17 mouse cellular contexts compared by ENCODE assay signal in the genomic region with DNA sequence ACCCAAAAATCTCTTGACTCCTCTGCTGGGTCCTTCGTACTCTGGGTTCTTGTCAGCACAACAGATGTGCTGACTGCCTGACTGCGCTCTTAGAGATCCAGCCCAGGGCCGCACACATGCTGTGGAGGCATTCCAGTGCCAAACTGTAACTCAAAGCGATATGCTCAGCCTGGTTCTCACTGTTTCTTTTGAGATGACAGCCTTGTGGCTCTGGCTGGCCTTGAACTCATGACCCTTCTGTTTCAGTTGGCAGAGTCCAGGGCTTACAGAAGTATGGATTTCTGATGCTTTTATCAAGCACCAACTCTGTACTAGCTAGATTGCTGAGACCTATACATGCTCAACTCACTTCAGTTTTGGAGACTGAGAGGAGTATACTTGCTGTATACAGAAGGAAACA. TPM values are rescaled to one million over a fixed set of nuclear protein-coding genes. Genes with fewer than 3 reads are reported as not detected.
DNase-seq lines count a peak whose midpoint lies in the region.
"Had no signal": no experiment of that assay in that cellular context is flagged by ENCODE, and none has a peak within 500 bp of the region (broad histone marks: within the 10 kb centered on the region; RNA-seq: fewer than 3 reads in every experiment).

No protein-coding gene starts in this region.

- DNase-seq in adrenal gland, adult (ENCODE audit: inconsistent age in 2 of 2, low spot score in 1 of 2), result peak; percentile 56 to 65
- DNase-seq in adrenal gland, adult 8-10 months, result no peak
- DNase-seq in adrenal gland, postnatal 14 days, result peak; percentile 62
- DNase-seq in adrenal gland, postnatal 10 days, result no peak
- peak; percentile 30 for DNase-seq in ovary, adult 18-20 months (ENCODE audit: low spot score)
- no peak for DNase-seq in ovary, postnatal 36 days (ENCODE audit: low spot score)
- DNase-seq: B cell, adult 2 months; cerebellum, adult 11 months; cerebellum, adult 18-20 months; cerebellum, adult 8-10 months; cerebellum, adult 9-11 months; cerebellum, postnatal 14 days; cerebellum, postnatal 36 days; embryo, embryonic 11 days had no signal

RNA-seq across cellular contexts. Expression of a gene that starts 4.4 kb away (rescaled TPM):
- total RNA-seq in adrenal gland, adult 8-10 months (2022), result not detected
- not detected in 2 replicates for total RNA-seq in adrenal gland, postnatal 14 days (2021)
- not detected for total RNA-seq in adrenal gland, postnatal 10 days (2021)
- total RNA-seq: common myeloid progenitor, adult 5-6 weeks had no signal

RNA-seq across cellular contexts. Expression of a gene that starts 13.8 kb away (rescaled TPM):
- not detected for total RNA-seq in adrenal gland, adult 8-10 months (2022)
- total RNA-seq in adrenal gland, postnatal 14 days (2021), result not detected in 2 replicates
- 1 to 10 TPM in 1 of 2 experiments, not detected in 1; 1.4 TPM for total RNA-seq in adrenal gland, postnatal 10 days (2021)
- total RNA-seq: CH12.LX; common myeloid progenitor, adult 5-6 weeks; G1E had no signal

RNA-seq across cellular contexts. Expression of a gene that starts 20.1 kb away (rescaled TPM):
- total RNA-seq in adrenal gland, adult 8-10 months (2022), result 10 to 100 TPM; 24.3 to 50.0 (median 36.7) TPM
- total RNA-seq in adrenal gland, postnatal 14 days (2021), result 32.0 and 37.3 TPM in 2 replicates
- 10 to 100 TPM; 33.0 to 43.7 TPM for total RNA-seq in adrenal gland, postnatal 10 days (2021)

RNA-seq across cellular contexts. Expression of a gene that starts 29.3 kb away (rescaled TPM):
- total RNA-seq in adrenal gland, adult 8-10 months (2022), result 10 to 100 TPM; 48.5 to 79.6 (median 58.6) TPM
- 35.1 and 39.4 TPM in 2 replicates for total RNA-seq in adrenal gland, postnatal 14 days (2021)
- 10 to 100 TPM; 30.3 to 41.9 TPM for total RNA-seq in adrenal gland, postnatal 10 days (2021)

RNA-seq across cellular contexts. Expression of a gene that starts 54.7 kb away (rescaled TPM):
- 10 to 100 TPM; 75.9 to 85.5 (median 78.3) TPM for total RNA-seq in adrenal gland, adult 8-10 months (2022)
- total RNA-seq in adrenal gland, postnatal 14 days (2021), result 54.2 and 57.6 TPM in 2 replicates
- total RNA-seq in adrenal gland, postnatal 10 days (2021), result 10 to 100 TPM; 63.3 to 79.9 TPM

Comparison
In these comparisons a context has a peak if more than half of its experiments do, and no peak if none do; other contexts are left out.
1. DNase-seq: peak in adrenal gland, adult (2 of 2), adrenal gland, postnatal 14 days (single experiment) and ovary, adult 18-20 months (single experiment); none in adrenal gland, adult 8-10 months (single experiment), adrenal gland, postnatal 10 days (single experiment) and ovary, postnatal 36 days (single experiment).